Mouse (Mus musculus) cerebellum, postnatal 25 days (tissue): ENCODE results near the gene Eif2a.
"Not testable (repeated sequence)": the region's sequence is repeated elsewhere in the genome, so short reads cannot be mapped to it uniquely, and the experiment has no call there.

Experiments used
- DNase-seq, 2 experiments: peaks; one replicate each; pipeline ENCODE4 v3.0.0; 2021; ENCODE audit warnings: mixed read lengths in 2 of 2

Eif2a gene

DNA sequence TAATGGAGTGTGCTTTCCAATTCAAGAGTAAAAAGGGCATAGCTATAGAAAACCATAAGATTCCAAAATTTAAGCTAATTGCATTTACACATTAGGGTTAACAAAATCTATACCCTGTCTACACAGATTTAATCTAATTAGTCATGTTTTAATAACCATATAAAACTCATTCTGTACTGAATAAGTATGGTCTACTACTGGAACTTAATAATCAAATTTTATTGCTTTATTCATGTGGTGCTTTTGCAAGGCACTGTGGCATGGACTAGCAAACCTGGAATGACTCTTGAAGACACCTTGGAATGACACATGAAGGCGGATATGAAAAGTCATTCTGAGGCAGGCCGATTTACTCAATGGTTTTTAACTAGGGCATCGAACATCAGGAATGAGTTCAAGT lies 2.2 kb upstream of the Eif2a start:
- no peak for DNase-seq

DNA sequence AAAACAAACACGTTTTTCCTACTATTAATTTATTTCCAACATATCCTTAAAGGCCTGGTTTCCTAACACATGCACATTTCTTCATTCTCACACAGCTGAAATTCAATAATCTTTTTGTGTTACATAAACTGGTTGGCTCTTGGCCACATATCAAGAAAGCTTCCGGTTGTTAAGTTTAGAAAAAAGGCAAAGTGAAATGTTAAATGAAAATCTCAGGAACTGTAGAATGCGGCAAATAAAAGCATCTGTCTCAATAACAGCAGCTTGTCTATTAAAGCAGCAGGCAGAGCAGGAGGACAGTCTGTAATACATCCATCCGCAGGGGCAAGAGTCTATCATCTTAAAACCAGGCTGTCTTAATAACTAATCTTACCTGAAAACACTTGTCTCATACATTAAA lies 1.4 kb upstream of the Eif2a start:
- no peak for DNase-seq

DNA sequence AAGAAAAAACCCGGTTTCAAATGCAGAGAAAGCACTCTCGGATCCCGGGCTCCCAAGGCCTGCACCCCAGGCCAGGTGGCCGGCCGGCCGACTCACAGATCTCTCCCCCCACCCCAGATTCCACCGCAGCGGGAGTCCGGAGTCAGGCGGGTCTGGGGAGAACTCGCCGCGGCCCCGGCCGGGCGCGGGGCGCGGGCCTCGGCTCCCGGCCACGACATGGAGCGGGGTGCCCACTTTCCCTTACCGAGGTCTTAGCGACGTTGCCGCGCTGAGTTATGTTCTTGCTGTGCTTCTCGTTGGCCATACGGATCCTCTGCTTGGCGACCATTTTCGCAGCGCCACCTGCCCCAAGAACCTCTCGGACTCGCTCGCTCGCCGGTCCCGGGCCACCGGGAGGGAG lies 455 bp upstream of the Eif2a start:
- DNase-seq: peak in 1 of 2 experiments; percentile 75

- no peak for DNase-seq
Observed at GRCm38 (mm10) chr3:58526408-58526737, 752 bp downstream of the Eif2a start.

GRCm38 (mm10) chr3:58536573-58536972 lies 11.0 kb downstream of the Eif2a start:
- DNase-seq: no peak

DNA sequence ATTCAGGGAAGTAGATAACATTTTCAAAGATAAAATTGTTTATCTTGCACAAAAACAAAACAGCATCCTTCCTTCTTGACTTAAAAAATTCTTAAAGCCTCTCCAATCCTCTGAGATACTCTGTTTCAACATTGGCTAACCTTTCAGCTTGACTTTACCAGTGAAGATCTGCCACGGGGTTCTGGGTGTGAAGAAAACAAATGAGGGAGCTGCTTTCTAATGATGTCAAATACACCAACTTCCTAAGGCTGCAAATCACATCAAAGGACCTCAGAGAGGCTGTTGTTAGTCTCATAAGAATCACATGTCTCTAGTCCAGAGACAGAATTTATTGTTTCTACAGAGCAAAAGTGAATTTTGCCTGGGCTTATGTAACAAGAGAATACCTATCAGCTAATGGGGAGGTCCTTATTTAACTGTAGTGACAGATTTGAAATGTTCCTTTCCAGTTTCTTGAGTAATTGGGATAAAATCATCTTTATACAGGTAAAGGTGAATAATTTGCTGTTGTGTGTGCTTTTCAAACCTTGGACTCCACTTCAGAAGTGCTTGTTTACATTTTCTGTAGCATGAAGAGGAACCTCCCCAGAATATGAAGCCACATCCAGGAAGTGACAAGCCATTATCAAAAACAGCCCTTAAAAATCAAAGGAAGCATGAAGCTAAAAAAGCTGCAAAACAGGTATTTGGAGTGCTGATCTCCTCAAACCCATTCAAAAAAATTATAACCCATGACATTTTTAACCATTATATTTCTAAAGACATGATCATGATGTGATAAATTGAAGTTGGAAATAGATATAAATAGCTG lies 26.6 kb downstream of the Eif2a start:
- no peak for DNase-seq

DNA sequence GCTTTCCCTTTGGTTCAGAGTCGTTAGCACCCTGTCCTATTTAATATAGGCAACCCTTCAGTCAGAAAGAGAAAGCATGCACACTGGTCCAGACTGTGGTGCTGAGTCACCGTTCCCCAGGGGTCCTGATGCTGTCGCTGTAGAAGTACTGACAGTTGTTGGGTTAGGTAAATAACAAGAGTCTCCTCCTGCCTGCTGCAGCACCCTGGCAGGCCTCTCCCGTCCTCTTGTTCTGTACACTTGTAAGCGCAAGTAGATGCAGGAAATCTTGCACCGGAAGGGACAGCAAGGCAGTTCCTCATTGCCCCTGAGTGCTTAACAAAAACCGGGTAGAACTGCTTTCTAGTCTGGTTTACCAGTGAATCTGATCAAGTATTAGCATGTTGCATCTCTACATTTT lies 31.0 kb downstream of the Eif2a start:
- no peak for DNase-seq

DNA sequence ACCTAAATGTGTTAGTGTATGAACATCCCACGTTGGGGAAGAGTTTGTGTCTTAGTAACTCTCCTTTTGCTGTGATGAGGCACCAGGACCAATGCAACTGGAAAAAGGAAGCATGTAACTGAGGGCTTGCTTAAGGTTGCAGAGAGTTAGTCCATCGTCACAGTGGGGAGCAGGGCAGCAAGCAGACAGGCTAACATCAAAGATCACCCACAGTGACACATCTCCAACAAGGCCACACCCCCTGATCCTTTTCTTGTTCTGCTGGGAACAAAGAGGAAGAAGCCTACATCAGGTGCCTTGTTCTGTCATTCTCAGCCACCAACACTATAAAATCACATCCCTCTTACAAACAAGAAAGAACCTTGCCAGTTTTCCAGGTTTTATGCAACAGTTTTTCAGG lies 34.3 kb downstream of the Eif2a start:
- no peak for DNase-seq

- DNase-seq: no peak
Observed at GRCm38 (mm10) chr3:58561437-58561836, 35.8 kb downstream of the Eif2a start.

GRCm38 (mm10) chr3:58570821-58571220 lies 45.2 kb downstream of the Eif2a start:
- no peak for DNase-seq

- peak; percentile 99 to 100 for DNase-seq
Observed at GRCm38 (mm10) chr3:58576137-58577066, 50.8 kb downstream of the Eif2a start, which contains the start of gene Selenot. Selenot (plus strand) TSS chr3:58576636.

DNA sequence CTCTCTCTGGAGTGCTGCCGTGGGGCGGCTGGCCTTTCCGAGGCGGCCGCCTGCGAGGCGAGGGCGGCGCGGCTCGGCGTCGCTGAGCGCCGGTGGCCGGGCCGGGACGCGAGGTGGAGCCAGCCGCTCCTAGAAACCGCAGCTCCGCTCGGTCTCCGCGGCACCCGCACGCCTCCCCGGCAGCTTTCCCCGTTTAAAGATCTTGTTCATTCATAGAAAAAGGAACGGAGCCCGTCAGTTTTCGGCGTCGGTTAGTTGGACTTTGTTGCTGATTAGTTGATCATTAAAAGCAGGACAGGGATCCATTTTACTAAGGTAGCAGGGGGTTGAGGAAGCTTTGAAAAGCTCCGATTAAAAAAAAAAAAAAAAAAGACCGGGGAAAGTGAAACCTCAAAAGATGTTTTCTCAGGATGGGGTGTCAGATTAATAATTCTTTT lies 51.5 kb downstream of the Eif2a start:
- DNase-seq: peak in 1 of 2 experiments; percentile 76

DNA sequence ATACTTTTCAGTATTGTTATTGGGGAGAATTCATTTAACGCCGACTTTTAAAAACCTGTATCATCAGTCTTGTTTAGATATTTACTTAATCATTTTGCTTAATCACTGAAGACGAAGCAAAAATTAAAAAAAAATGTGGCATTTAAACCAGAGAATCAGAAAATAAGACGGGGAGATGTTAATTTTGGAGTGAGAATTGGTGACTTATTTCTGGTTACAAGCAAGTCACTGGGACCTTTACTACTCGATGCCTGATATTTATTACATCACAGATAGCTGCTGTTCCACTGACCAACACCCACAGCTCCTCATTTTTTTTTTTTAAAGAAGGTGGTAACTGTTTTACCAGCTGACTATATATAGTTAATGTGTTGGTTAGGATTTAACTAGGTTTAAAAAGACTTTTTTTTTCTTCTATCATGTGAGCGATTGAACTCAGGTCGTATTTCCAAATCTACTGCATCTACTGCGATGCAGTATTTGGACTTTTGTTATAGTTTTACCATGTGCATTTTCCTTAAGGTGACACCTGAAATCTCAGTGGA lies 52.0 kb downstream of the Eif2a start:
- no peak for DNase-seq

DNA sequence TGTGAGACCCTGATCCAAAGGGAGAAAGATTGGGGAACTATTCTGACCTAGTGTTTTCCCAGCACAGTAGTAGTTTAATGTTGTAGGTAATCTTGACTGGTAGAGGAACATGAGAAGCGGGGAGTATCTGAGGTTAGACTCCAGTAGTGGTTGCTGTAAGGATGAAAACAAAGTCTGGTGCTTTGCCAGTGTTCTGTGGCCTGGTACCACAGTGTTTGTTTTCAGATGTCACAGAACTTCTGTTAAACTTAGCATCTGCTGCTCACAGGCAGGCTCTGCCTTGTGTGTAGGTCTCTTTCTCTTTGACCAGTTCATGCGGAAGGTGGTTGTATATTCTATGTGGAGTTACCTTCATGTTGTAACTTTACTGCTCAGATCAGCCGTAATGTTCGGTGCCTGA lies 55.9 kb downstream of the Eif2a start:
- no peak for DNase-seq

- DNase-seq: no peak
Observed at GRCm38 (mm10) chr3:58582297-58582696, 56.7 kb downstream of the Eif2a start.

GRCm38 (mm10) chr3:58582788-58583426 lies 57.3 kb downstream of the Eif2a start:
- DNase-seq: no peak

GRCm38 (mm10) chr3:58590544-58590943 lies 64.9 kb downstream of the Eif2a start:
- not testable (repeated sequence) for DNase-seq

DNA sequence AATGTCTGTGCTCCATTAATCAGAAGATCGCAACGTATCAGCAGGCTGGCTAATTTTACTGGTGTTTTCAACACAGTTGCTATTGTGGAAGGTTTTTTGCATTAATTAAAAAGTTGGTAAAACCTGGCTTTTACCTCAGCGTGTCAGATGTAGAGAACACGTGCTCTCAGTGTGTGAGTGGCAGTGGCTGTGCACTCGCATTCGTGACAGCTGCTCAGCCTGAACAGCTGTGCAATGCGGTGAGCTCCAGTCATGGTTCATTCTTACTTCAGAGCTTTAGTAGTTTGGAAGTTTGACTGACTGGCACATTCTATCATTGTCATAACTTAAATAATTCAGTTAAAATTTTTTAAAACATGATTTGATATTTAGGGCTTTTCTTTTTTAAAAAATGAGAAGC lies 67.0 kb downstream of the Eif2a start:
- not testable (repeated sequence) for DNase-seq

GRCm38 (mm10) chr3:58593623-58594022 lies 68.0 kb downstream of the Eif2a start:
- DNase-seq: no peak
